Mouse (Mus musculus) heart, adult 2 months (tissue): ENCODE measurements at regions not wholly inside any gene's neighbourhood (a gene's known extent, or its start where the extent isn't known, plus 50 kb on each side); places are given as distances from the start of the nearest gene placed in this dataset.

Experiments used
- CTCF ChIP-seq: fragments of 200-600 bp; IDR thresholded peaks from 2 replicates; pipeline ENCODE4 v1.8.1; 2022; ENCODE audit warnings: antibody characterized with exemption, mild to moderate bottlenecking, moderate library complexity
- EP300 ChIP-seq: fragments of 200-500 bp; IDR thresholded peaks from 2 replicates; pipeline ENCODE4 v1.6.1; 2011; ENCODE audit warnings: low read depth, low read length, control low read depth; ENCODE audit not compliant: insufficient read depth
- POLR2A ChIP-seq: fragments of 200-500 bp; IDR thresholded peaks from 2 replicates; pipeline ENCODE4 v1.6.1; 2011; ENCODE audit warnings: mild to moderate bottlenecking, low read depth, low read length, control low read depth; ENCODE audit not compliant: insufficient read depth

GRCm38 (mm10) chr13:52268279-52268678 lies 262.8 kb downstream of the Diras2 start:
- TF ChIP-seq CTCF = no peak
- TF ChIP-seq POLR2A = no peak
- TF ChIP-seq EP300 = no peak
